Mouse (Mus musculus) CH12.LX (cell line): ENCODE data around the gene Ugt1a6b. TPM values are rescaled to one million over a fixed set of nuclear protein-coding genes. Genes with fewer than 3 reads are reported as not detected.
"Not testable (repeated sequence)": the region's sequence is repeated elsewhere in the genome, so short reads cannot be mapped to it uniquely, and the experiment has no call there.

ENCODE experiments used
- DNase-seq: peaks from one replicate; pipeline ENCODE4 v3.0.0-alpha.2; 2013; ENCODE audit errors: extremely low read depth
- H3K27ac ChIP-seq: 2 replicates; pipeline ENCODE4 v1.5.1; 2012; ENCODE audit warnings: low read depth, mild to moderate bottlenecking, control low read depth, moderate library complexity; ENCODE audit not compliant: insufficient read depth
- H3K27me3 ChIP-seq: replicated peaks from 2 replicates; pipeline ENCODE3; 2012; ENCODE audit warnings: inconsistent platforms
- H3K36me3 ChIP-seq, 2 experiments: replicated peaks in 1 of 2; 2 replicates each; pipeline versions ENCODE3 to v1.6.1; 2012; ENCODE audit warnings: inconsistent platforms in 1 of 2, low read length in 1 of 2, mild to moderate bottlenecking in 1 of 2, mixed read lengths in 1 of 2, moderate library complexity in 1 of 2; ENCODE audit not compliant: control insufficient read depth in 1 of 2, insufficient read depth in 1 of 2
- H3K4me1 ChIP-seq, 2 experiments: 2 replicates each; pipeline ENCODE4 v1.6.1; 2012; ENCODE audit warnings: inconsistent platforms in 1 of 2, moderate library complexity in 1 of 2; ENCODE audit not compliant: insufficient read depth in 2 of 2, control insufficient read depth in 1 of 2
- H3K4me2 ChIP-seq: 2 replicates; pipeline ENCODE4 v1.6.1; 2012; ENCODE audit warnings: low read depth, mild to moderate bottlenecking, control low read depth; ENCODE audit not compliant: poor library complexity, insufficient read depth, severe bottlenecking
- H3K4me3 ChIP-seq, 3 experiments: fragments of 150-350 bp in 1 of 3; sonication (generic) in 1 of 3; replicated peaks in 1 of 3; 2 replicates each; pipeline versions ENCODE3 to v1.5.1; 2011 to 2012; ENCODE audit warnings: low read depth in 2 of 3, low read length in 2 of 3, mild to moderate bottlenecking in 2 of 3, moderate library complexity in 2 of 3, control low read depth in 1 of 3, improper control_type of control experiment in 1 of 3, inconsistent platforms in 1 of 3, mixed read lengths in 1 of 3; ENCODE audit not compliant: poor library complexity in 1 of 3
- H3K79me2 ChIP-seq: replicated peaks from 2 replicates; pipeline ENCODE4 v1.6.1; 2012; ENCODE audit warnings: mild to moderate bottlenecking, moderate library complexity; ENCODE audit not compliant: control insufficient read depth, poor library complexity, insufficient read depth, severe bottlenecking; ENCODE audit errors: extremely low read depth
- H3K9ac ChIP-seq: 2 replicates; pipeline ENCODE4 v1.6.1; 2012; ENCODE audit warnings: low read depth, mild to moderate bottlenecking, control low read depth, moderate library complexity; ENCODE audit not compliant: insufficient read depth
- H3K9me3 ChIP-seq: replicated peaks from 2 replicates; pipeline ENCODE3; 2012; ENCODE audit warnings: low read length, inconsistent platforms, mixed read lengths
- CHD1 ChIP-seq: IDR thresholded peaks from 2 replicates; pipeline ENCODE4 v1.6.1; 2012; ENCODE audit warnings: low read depth, low read length, improper control_type of control experiment, inconsistent platforms
- ELF1 ChIP-seq: IDR thresholded peaks from 2 replicates; pipeline ENCODE4 v1.6.1; 2014; ENCODE audit warnings: low read depth, mild to moderate bottlenecking, inconsistent platforms, low read length, improper control_type of control experiment
- GABPA ChIP-seq: IDR thresholded peaks from 2 replicates; pipeline ENCODE4 v1.6.1; 2012; ENCODE audit warnings: low read depth, low read length, improper control_type of control experiment, inconsistent platforms; ENCODE audit not compliant: insufficient replicate concordance
- IRF4 ChIP-seq: IDR thresholded peaks from 2 replicates; pipeline ENCODE4 v1.6.1; 2014; ENCODE audit warnings: low read depth, mild to moderate bottlenecking, inconsistent platforms, low read length, improper control_type of control experiment
- JUN ChIP-seq: IDR thresholded peaks from 2 replicates; pipeline ENCODE4 v1.6.1; 2011; ENCODE audit warnings: low read depth, mild to moderate bottlenecking, low read length, improper control_type of control experiment, moderate library complexity; ENCODE audit not compliant: insufficient read depth
- KAT2A ChIP-seq: IDR thresholded peaks from 2 replicates; pipeline ENCODE4 v1.6.1; 2012; ENCODE audit warnings: low read length, improper control_type of control experiment, inconsistent platforms; ENCODE audit not compliant: insufficient replicate concordance
- MAFK ChIP-seq: IDR thresholded peaks from 2 replicates; pipeline ENCODE4 v1.6.1; 2011; ENCODE audit warnings: low read length, improper control_type of control experiment; ENCODE audit not compliant: insufficient replicate concordance
- MAX ChIP-seq: IDR thresholded peaks from 2 replicates; pipeline ENCODE4 v1.6.1; 2011; ENCODE audit warnings: low read length, improper control_type of control experiment
- MYC ChIP-seq: IDR thresholded peaks from 2 replicates; pipeline ENCODE4 v1.6.1; 2011; ENCODE audit warnings: low read depth, mild to moderate bottlenecking, improper control_type of control experiment, low read length
- POLR2AphosphoS2 ChIP-seq: IDR thresholded peaks from 2 replicates; pipeline ENCODE4 v1.6.1; 2011; ENCODE audit warnings: low read depth, low read length, improper control_type of control experiment
- RAD21 ChIP-seq: IDR thresholded peaks from 2 replicates; pipeline ENCODE4 v1.6.1; 2011; ENCODE audit warnings: low read depth, mild to moderate bottlenecking, low read length, improper control_type of control experiment, moderate library complexity
- SIN3A ChIP-seq: IDR thresholded peaks from 2 replicates; pipeline ENCODE4 v1.6.1; 2012; ENCODE audit warnings: low read length, improper control_type of control experiment, inconsistent platforms
- TBP ChIP-seq: conservative IDR thresholded peaks from 2 replicates; pipeline ENCODE4 v1.6.1; 2011; ENCODE audit warnings: low read depth, low read length, improper control_type of control experiment
- ZNF384 ChIP-seq: IDR thresholded peaks from 2 replicates; pipeline ENCODE4 v1.6.1; 2012; ENCODE audit warnings: low read depth, low read length, improper control_type of control experiment, inconsistent platforms
- dilution Hi-C: fragments of 300-500 bp; cut with MboI; formaldehyde crosslinking; loops from 2 replicates; pipeline ENCODE4 v1.14.3; 2020; ENCODE audit warnings: low sequenced_read_pairs; ENCODE audit not compliant: extremely low pct_unique_long_range_greater_than_20kb, extremely low pct_ligation_motif_present
- in situ Hi-C: fragments of 300-500 bp; cut with MboI; formaldehyde crosslinking; loops from 3 replicates; pipeline ENCODE4 v1.14.3; 2019; ENCODE audit warnings: low sequenced_read_pairs, low pct_ligation_motif_present, low pct_unique_long_range_greater_than_20kb, mixed read lengths
- polyA plus RNA-seq: library from polyadenylated mRNA; unstranded; fragments of >175 nt; gene quantifications from 2 replicates; pipeline ENCODE4 v1.2.1, GENCODE M21; 2012; ENCODE audit warnings: low read depth; ENCODE audit not compliant: insufficient read length
- total RNA-seq, 2 experiments: library from RNA; depleted of rRNA; stranded (reverse); fragments of 300-350 nt in 1 of 2; fragments of >200 nt in 1 of 2; gene quantifications; 2 replicates each; pipeline ENCODE4 v1.2.3; 2012 to 2014

The Ugt1a6b gene
- total and polyA plus RNA-seq, 3 experiments: 0.13 to 0.26 TPM; not detected in 1

DNA sequence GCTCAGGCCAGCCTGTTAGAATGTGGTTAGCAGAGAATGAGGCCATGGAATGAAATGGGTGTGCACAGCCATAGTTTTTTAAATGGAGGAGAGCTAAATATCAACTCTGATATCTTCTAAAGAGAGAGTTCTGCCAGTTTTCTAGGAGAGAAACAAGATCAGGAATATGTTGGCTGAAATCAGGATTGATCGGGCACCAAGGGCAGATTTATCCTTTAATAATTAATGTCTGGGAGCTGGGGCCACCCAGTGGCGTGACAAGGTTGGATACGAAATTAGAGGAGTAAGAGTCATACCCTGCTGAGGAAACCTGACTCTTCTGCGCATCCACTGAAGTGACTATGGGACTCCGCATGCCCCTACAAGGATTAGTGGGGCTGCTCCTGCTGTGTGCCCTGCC is 62.7 kb downstream of the Ugt1a6b start, which contains the start of gene Ugt1a5:
Gene Ugt1a5 (plus strand): TSS at position 302 of the 400 bp plus-strand sequence.
- H3K4me3 ChIP-seq: no peak within 1 kb of the TSS
- dilution Hi-C loops: no loop called here
- no peak for DNase-seq
- in situ Hi-C loops: no loop called here
- H3K4me1 ChIP-seq: peaks cover 0 to 3% of the 10 kb centered on the region in 2 experiments; a peak in 1 of 4 replicates
- no peak within 1 kb of the TSS for H3K4me2 ChIP-seq
- H3K27me3 ChIP-seq: no peaks in the 10 kb centered on the region
- H3K79me2 ChIP-seq: no peaks in the 10 kb centered on the region
- no peak within 1 kb of the TSS for H3K9ac ChIP-seq
- H3K36me3 ChIP-seq: peaks cover 0 to 5% of the 10 kb centered on the region in 2 experiments
- no peaks in the 10 kb centered on the region for H3K9me3 ChIP-seq
- H3K27ac ChIP-seq: no peak within 1 kb of the TSS
- no peak for TF ChIP-seq ELF1

DNA sequence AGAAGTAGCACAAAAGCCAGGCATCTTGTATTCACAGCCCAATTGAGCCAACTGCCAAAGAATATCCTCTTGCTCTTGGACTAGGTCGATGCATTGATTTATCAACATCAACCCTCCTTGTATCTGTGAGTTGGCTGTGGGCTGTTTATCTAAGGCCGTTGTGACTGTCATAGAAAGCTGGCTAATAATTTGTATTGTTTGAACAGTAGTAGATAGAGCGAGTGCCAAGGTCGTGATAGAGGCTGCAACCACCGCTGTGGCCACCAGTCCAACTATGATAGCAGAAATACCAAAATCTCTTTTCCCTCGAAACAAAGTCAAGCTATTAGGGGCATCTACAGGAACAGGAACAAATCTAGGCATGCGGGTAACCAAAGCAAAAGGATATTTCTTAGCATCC is 69.1 kb downstream of the Ugt1a6b start:
- H3K4me1 ChIP-seq, dilution Hi-C loops, H3K9ac ChIP-seq, H3K36me3 ChIP-seq, H3K27me3 ChIP-seq, H3K27ac ChIP-seq, H3K4me3 ChIP-seq, H3K79me2 ChIP-seq, H3K9me3 ChIP-seq, H3K4me2 ChIP-seq, in situ Hi-C loops, DNase-seq: not testable (repeated sequence)

DNA sequence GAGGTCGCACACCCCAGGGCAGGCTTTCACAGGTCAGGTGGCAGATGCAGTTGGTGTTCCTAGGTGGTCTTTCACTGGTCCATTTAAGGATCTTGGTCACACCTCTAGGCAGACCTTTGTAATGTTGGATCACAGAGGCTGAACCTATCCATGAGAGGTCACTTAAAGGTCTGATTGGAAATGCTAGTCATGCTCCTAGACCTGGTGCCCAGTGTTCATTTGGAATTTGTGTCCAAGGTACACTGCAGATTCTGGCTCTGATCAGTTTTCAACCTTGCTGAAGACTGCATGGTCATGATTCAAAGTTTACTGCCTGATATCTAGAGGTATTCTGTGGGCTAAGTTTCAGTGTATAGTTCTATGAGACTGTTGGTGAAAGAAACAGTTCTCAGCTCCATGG is 76.6 kb downstream of the Ugt1a6b start:
- no peak overlapping the region for H3K4me2 ChIP-seq
- no peaks in the 10 kb centered on the region for H3K27me3 ChIP-seq
- no peak for DNase-seq
- in situ Hi-C loops: no loop called here
- H3K4me1 ChIP-seq: no peaks in the 10 kb centered on the region
- no peaks in the 10 kb centered on the region for H3K79me2 ChIP-seq
- H3K9me3 ChIP-seq: peaks cover 10% of the 10 kb centered on the region
- TF ChIP-seq IRF4: no peak
- no peak for TF ChIP-seq ELF1
- dilution Hi-C loops: no loop called here
- no peak overlapping the region for H3K9ac ChIP-seq
- no peak overlapping the region for H3K27ac ChIP-seq
- no peaks in the 10 kb centered on the region for H3K36me3 ChIP-seq
- no peak overlapping the region for H3K4me3 ChIP-seq

DNA sequence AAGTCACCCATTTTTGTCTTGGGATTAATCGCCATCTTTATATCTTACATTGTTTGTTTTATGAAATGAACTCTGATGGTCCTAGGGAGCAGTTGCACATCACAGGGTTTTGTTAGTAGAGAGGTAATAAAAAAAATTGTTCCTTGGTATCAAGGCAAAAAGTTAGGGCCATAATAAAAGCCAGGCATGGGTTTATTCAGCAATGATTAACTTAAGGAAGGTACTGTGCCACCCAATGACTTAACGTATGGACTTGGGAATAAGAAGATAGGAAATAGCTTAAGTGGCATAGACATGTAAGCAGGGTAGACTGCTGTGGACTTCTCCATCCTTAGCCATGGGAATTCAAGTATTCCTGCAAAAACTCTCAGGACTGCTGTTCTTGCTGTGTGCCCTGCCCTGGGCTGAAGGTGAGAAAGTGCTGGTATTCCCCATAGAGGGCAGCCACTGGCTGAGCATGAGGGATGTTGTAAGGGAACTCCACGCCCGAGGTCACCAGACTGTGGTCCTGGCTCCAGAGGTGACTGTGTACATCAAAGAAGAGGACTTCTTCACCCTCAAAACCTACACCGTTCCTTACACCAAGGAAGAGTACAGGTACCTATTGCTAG is 83.4 kb downstream of the Ugt1a6b start:
- no peaks in the 10 kb centered on the region for H3K79me2 ChIP-seq
- no peak overlapping the region for H3K4me3 ChIP-seq
- no peak for TF ChIP-seq MAX
- TF ChIP-seq KAT2A: no peak
- TF ChIP-seq TBP: no peak
- TF ChIP-seq MAFK: no peak
- no peak for TF ChIP-seq MYC
- no peak for TF ChIP-seq ZNF384
- no peak for TF ChIP-seq CHD1
- no peak for TF ChIP-seq POLR2AphosphoS2
- TF ChIP-seq RAD21: no peak
- no peak for TF ChIP-seq JUN
- TF ChIP-seq GABPA: no peak
- no peak for TF ChIP-seq SIN3A
- TF ChIP-seq IRF4: no peak
- no peaks in the 10 kb centered on the region for H3K4me1 ChIP-seq
- in situ Hi-C loops: no loop called here
- no peaks in the 10 kb centered on the region for H3K27me3 ChIP-seq
- no peak overlapping the region for H3K9ac ChIP-seq
- dilution Hi-C loops: no loop called here
- H3K4me2 ChIP-seq: no peak overlapping the region
- DNase-seq: no peak
- no peaks in the 10 kb centered on the region for H3K36me3 ChIP-seq
- no peaks in the 10 kb centered on the region for H3K9me3 ChIP-seq
- no peak overlapping the region for H3K27ac ChIP-seq
